Mouse (Mus musculus): ENCODE results near the gene Triml1. TPM values are rescaled to one million over a fixed set of nuclear protein-coding genes. Genes with fewer than 3 reads are reported as not detected.

Triml1 gene
- polyA plus RNA-seq, 1 experiment from 2014 or later = not detected

Other genes starting within 250 kb of the Triml1 start
- not detected in 2 replicates for gene Triml2, start 39.1 kb upstream of the Triml1 start, polyA plus RNA-seq (2016; fragmentation: Nextera tagmentation; extraction: Ambion mirVana)
- not detected in 2 replicates for gene Zfp42, start 165.5 kb upstream of the Triml1 start, polyA plus RNA-seq (2016; fragmentation: Nextera tagmentation; extraction: Ambion mirVana)